Mouse (Mus musculus): ENCODE measurements at regions not wholly inside any gene's neighbourhood (a gene's known extent, or its start where the extent isn't known, plus 50 kb on each side); places are given as distances from the start of the nearest gene placed in this dataset.

- TF ChIP-seq CTCF (IDR thresholded peaks at IDR 0.05; ENCODE audit: control insufficient read depth, insufficient read depth, insufficient read length) (no peak), USF1 (IDR thresholded peaks at IDR 0.05; ENCODE audit: low read depth) (no peak)
These were observed 177.7 kb upstream of the Hs6st1 start for GRCm38 (mm10) chr1:35890500-35890900.

Data from C2C12 (cell line).